Mouse (Mus musculus): ENCODE measurements around the gene Cts7.

The Cts7 gene

DNA sequence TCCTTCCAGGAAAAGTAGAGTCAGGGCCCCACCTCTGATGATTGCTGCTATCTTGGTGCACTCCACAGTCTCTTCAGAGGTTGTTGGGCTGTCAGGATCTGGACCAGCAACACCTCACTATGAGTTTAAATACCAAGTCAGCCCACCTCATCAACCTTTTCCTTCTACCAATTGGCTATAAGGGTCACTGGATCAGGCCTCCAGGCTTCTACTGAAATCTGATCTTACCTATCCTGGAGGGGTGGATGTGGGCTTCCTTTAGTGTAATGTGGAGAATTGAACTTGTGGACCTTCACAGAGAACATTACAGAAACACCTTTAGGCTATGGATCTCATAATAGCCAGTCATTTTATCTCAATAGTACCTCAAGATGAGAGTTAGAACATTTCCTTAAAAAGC is at the start of gene Cts7:
Gene Cts7, minus strand, starts transcription at position 101 of the 400 bp plus-strand sequence.
- no peak for DNase-seq (ENCODE audit: low spot score in 2 of 2)

Data from heart, adult 9 months (tissue).